13 mouse cellular contexts compared by ENCODE assay signal in genomic region chr4:120186934-120187333, GRCm38 (mm10). TPM values are rescaled to one million over a fixed set of nuclear protein-coding genes. Genes with fewer than 3 reads are reported as not detected.
DNase-seq lines count a peak whose midpoint lies in the region; ATAC-seq and TF ChIP-seq lines count a peak whose summit lies in the region.
"Had no signal": no experiment of that assay in that cellular context is flagged by ENCODE, and none has a peak within 500 bp of the region (broad histone marks: within the 10 kb centered on the region; RNA-seq: fewer than 3 reads in every experiment).

No protein-coding gene starts in this region.

- H3K27ac ChIP-seq in forebrain, postnatal 0 days (ENCODE audit: low read depth, low read length), result no peak overlapping the region
- H3K27ac ChIP-seq in forebrain, embryonic 16.5 days (ENCODE audit: low read length), result no peak overlapping the region
- H3K27ac ChIP-seq in liver, embryonic 14.5 days, result no peak overlapping the region
- H3K27ac ChIP-seq in olfactory bulb, adult 2 months (ENCODE audit: insufficient read depth, low read depth, low read length), result no peak overlapping the region
- H3K27ac ChIP-seq: macrophage had no signal

- no peak for TF ChIP-seq EP300 in liver, embryonic 14.5 days (IDR thresholded peaks at IDR 0.05; ENCODE audit: low read depth)

- H3K9ac ChIP-seq in forebrain, postnatal 0 days, result no peak overlapping the region
- no peak overlapping the region for H3K9ac ChIP-seq in forebrain, embryonic 16.5 days (replicated peaks; ENCODE audit: low read depth, low read length)
- no peak overlapping the region for H3K9ac ChIP-seq in liver, embryonic 14.5 days (replicated peaks)
- H3K9ac ChIP-seq: forebrain, embryonic 15.5 days had no signal

- TF ChIP-seq CTCF in forebrain, postnatal 0 days (IDR thresholded peaks at IDR 0.05; ENCODE audit: low read depth), result peak; percentile 50
- TF ChIP-seq CTCF in liver, embryonic 14.5 days (IDR thresholded peaks at IDR 0.05; ENCODE audit: low read depth), result peak; percentile 46; the same call in 1 of the 2 replicates
- peak; percentile 32; the same call in 1 of the 2 replicates for TF ChIP-seq CTCF in olfactory bulb, adult 2 months (IDR thresholded peaks at IDR 0.05; ENCODE audit: insufficient read depth, low read depth, low read length)

- ATAC-seq in forebrain, postnatal 0 days, result no peak
- no peak for ATAC-seq in forebrain, embryonic 16.5 days
- ATAC-seq in liver, embryonic 14.5 days (ENCODE audit: insufficient read depth), result no peak
- ATAC-seq: forebrain, embryonic 15.5 days had no signal

- H3K36me3 ChIP-seq in forebrain, postnatal 0 days (ENCODE audit: insufficient read depth), result no peaks in the 10 kb centered on the region
- H3K36me3 ChIP-seq in forebrain, embryonic 16.5 days (ENCODE audit: control insufficient read depth, insufficient read depth), result no peaks in the 10 kb centered on the region
- no peaks in the 10 kb centered on the region for H3K36me3 ChIP-seq in liver, embryonic 14.5 days (replicated peaks; ENCODE audit: control insufficient read depth, insufficient read depth, low read depth)
- H3K36me3 ChIP-seq: forebrain, embryonic 15.5 days had no signal

- no peaks in the 10 kb centered on the region for H3K9me3 ChIP-seq in forebrain, postnatal 0 days (ENCODE audit: low read length)
- H3K9me3 ChIP-seq in forebrain, embryonic 16.5 days (ENCODE audit: control insufficient read depth, low read length), result no peaks in the 10 kb centered on the region
- H3K9me3 ChIP-seq in liver, embryonic 14.5 days (ENCODE audit: control insufficient read depth, low read length), result no peaks in the 10 kb centered on the region
- H3K9me3 ChIP-seq: forebrain, embryonic 15.5 days had no signal

- no peak overlapping the region for H3K4me3 ChIP-seq in forebrain, postnatal 0 days (ENCODE audit: low read depth, low read length)
- H3K4me3 ChIP-seq in forebrain, embryonic 16.5 days (replicated peaks; ENCODE audit: low read length), result no peak overlapping the region
- no peak overlapping the region for H3K4me3 ChIP-seq in liver, embryonic 14.5 days (ENCODE audit: insufficient read depth in 1 of 2, low read depth in 2 of 2, low read length in 2 of 2)
- H3K4me3 ChIP-seq in olfactory bulb, adult 2 months (ENCODE audit: insufficient read depth, low read depth, low read length), result no peak overlapping the region
- H3K4me3 ChIP-seq: forebrain, embryonic 15.5 days had no signal

- peaks cover 8% of the 10 kb centered on the region; the same call in 1 of the 2 replicates for H3K4me1 ChIP-seq in forebrain, postnatal 0 days (ENCODE audit: insufficient read depth)
- H3K4me1 ChIP-seq in forebrain, embryonic 16.5 days (replicated peaks; ENCODE audit: control insufficient read depth, insufficient read depth, low read length), result peaks cover 38% of the 10 kb centered on the region
- H3K4me1 ChIP-seq in liver, embryonic 14.5 days (replicated peaks; ENCODE audit: control insufficient read depth in 2 of 2, insufficient read depth in 2 of 2, low read length in 1 of 2), result no peaks in the 10 kb centered on the region
- peaks cover 9% of the 10 kb centered on the region for H3K4me1 ChIP-seq in olfactory bulb, adult 2 months (ENCODE audit: control insufficient read depth, insufficient read depth, low read length)

- no peak overlapping the region for H3K4me2 ChIP-seq in forebrain, postnatal 0 days (ENCODE audit: low read depth)
- H3K4me2 ChIP-seq in forebrain, embryonic 16.5 days (ENCODE audit: low read length), result no peak overlapping the region
- no peak overlapping the region for H3K4me2 ChIP-seq in liver, embryonic 14.5 days (ENCODE audit: low read depth)
- H3K4me2 ChIP-seq: forebrain, embryonic 15.5 days; heart, embryonic 11.5 days had no signal

- no peak for TF ChIP-seq POLR2A in olfactory bulb, adult 2 months (IDR thresholded peaks at IDR 0.05; ENCODE audit: insufficient read depth, low read depth, low read length)

- 20% methylated on average over 4 of the region's 4 CpGs for WGBS in forebrain, postnatal 0 days
- WGBS in forebrain, embryonic 16.5 days, result 9% methylated on average over 4 of the region's 4 CpGs
- WGBS in liver, embryonic 14.5 days (ENCODE audit: insufficient replicate concordance), result 0% methylated on average over 4 of the region's 4 CpGs
- WGBS in olfactory bulb, adult 2 months, result 58% methylated on average over 4 of the region's 4 CpGs

- DNase-seq in forebrain, postnatal 0 days, result no peak
- DNase-seq in liver, embryonic 14.5 days (ENCODE audit: low read depth in 3 of 3, low spot score in 3 of 3), result no peak
- DNase-seq in liver (no peak), WW6 (ENCODE audit: low read depth, low spot score) (peak; percentile 42)
- DNase-seq in spleen, postnatal 10 days (ENCODE audit: low spot score in 2 of 2), result no peak
- no peak for DNase-seq in ovary, postnatal 10 days (ENCODE audit: low spot score)
- DNase-seq: adrenal gland, postnatal 36 days; kidney, adult 11 months had no signal

- no peaks in the 10 kb centered on the region for H3K27me3 ChIP-seq in forebrain, postnatal 0 days (ENCODE audit: insufficient read depth, low read length)
- H3K27me3 ChIP-seq in forebrain, embryonic 16.5 days (replicated peaks; ENCODE audit: control insufficient read depth, insufficient read depth, low read length), result no peaks in the 10 kb centered on the region
- no peaks in the 10 kb centered on the region for H3K27me3 ChIP-seq in liver, embryonic 14.5 days (ENCODE audit: control insufficient read depth, insufficient read depth, low read length)
- H3K27me3 ChIP-seq: forebrain, embryonic 15.5 days had no signal

RNA-seq across cellular contexts. Expression of gene Edn2, which starts 25.9 kb away (rescaled TPM):
- total RNA-seq in forebrain, postnatal 0 days (2014; rRNA removed), result not detected in 2 replicates
- 0.13 TPM in 1 of 2 replicates, not detected in the other for polyA plus RNA-seq in forebrain, postnatal 0 days (2015; fragmentation: Nextera tagmentation; extraction: Ambion mirVana)
- 0.38 TPM in 1 of 2 replicates, not detected in the other for polyA plus RNA-seq in forebrain, embryonic 16.5 days (2015; fragmentation: Nextera tagmentation; extraction: Ambion mirVana)
- 0.06 TPM in 1 of 2 replicates, not detected in the other for polyA plus RNA-seq in liver, embryonic 14.5 days (2012; rRNA removed)
- 0.06 TPM in 1 of 2 replicates, not detected in the other for polyA plus RNA-seq in liver, embryonic 14.5 days (2014; fragmentation: Nextera tagmentation; extraction: Ambion mirVana)
- polyA plus RNA-seq in olfactory bulb, adult 2 months (2012; ENCODE audit: insufficient read depth, insufficient read length, low replicate concordance, missing spikeins), result not detected in 2 replicates
- total RNA-seq: adrenal gland, postnatal 36 days had no signal
- polyA plus RNA-seq: macrophage had no signal
